Mouse (Mus musculus) heart, postnatal 0 days (tissue): ENCODE measurements around the gene Foxp1. TPM values are rescaled to one million over a fixed set of nuclear protein-coding genes. Genes with fewer than 3 reads are reported as not detected.

Experiments
- ATAC-seq: fragments of 200-750 bp; cut with Nextera tagmentation; 2 replicates; pipeline ENCODE4 v1.8.0; 2017; ENCODE audit warnings: low read depth, moderate number of reproducible peaks, moderate library complexity; ENCODE audit not compliant: insufficient read depth
- DNase-seq: peaks from one replicate; pipeline ENCODE4 v3.0.0-alpha.2; 2016; ENCODE audit warnings: low spot score
- H3K27ac ChIP-seq: fragments of 300-500 bp; sonication (generic); 2 replicates; pipeline ENCODE4 v1.5.1; 2014; ENCODE audit warnings: low read depth, mild to moderate bottlenecking
- H3K27me3 ChIP-seq: fragments of 300-500 bp; sonication (generic); 2 replicates; pipeline ENCODE4 v1.6.1; 2014; ENCODE audit warnings: low read length, mixed read lengths; ENCODE audit not compliant: control insufficient read depth, insufficient read depth
- H3K36me3 ChIP-seq: fragments of 300-500 bp; sonication (generic); replicated peaks from 2 replicates; pipeline ENCODE4 v1.6.1; 2014; ENCODE audit warnings: low read length, mixed read lengths; ENCODE audit not compliant: control insufficient read depth, insufficient read depth
- H3K4me1 ChIP-seq: fragments of 300-500 bp; sonication (generic); 2 replicates; pipeline ENCODE4 v1.6.1; 2014; ENCODE audit warnings: antibody characterized with exemption; ENCODE audit not compliant: control insufficient read depth, insufficient read depth
- H3K4me2 ChIP-seq: fragments of 300-500 bp; sonication (generic); 2 replicates; pipeline ENCODE4 v1.6.1; 2014; ENCODE audit warnings: low read depth, mild to moderate bottlenecking, low read length, moderate library complexity
- H3K4me3 ChIP-seq: fragments of 300-500 bp; sonication (generic); 2 replicates; pipeline ENCODE4 v1.5.1; 2014; ENCODE audit warnings: low read depth, low read length
- H3K9ac ChIP-seq: fragments of 300-500 bp; sonication (generic); replicated peaks from 2 replicates; pipeline ENCODE4 v1.6.1; 2014; ENCODE audit warnings: low read depth, low read length, mixed read lengths
- H3K9me3 ChIP-seq: fragments of 300-500 bp; sonication (generic); replicated peaks from 2 replicates; pipeline ENCODE4 v1.6.1; 2016; ENCODE audit warnings: low read length; ENCODE audit not compliant: control insufficient read depth
- CTCF ChIP-seq: IDR thresholded peaks from 2 replicates; pipeline ENCODE4 v1.5.1; 2016; ENCODE audit warnings: antibody characterized with exemption, control low read depth, low read depth
- EP300 ChIP-seq: IDR thresholded peaks from 2 replicates; pipeline ENCODE4 v1.6.1; 2016; ENCODE audit warnings: antibody characterized with exemption, low read depth
- WGBS: fragments of 180-500 bp; shearing (Covaris S2); extraction: QIAGEN DNeasy Blood & Tissue Kit; methylation state at CpG from one replicate; pipeline ENCODE4 v1.1.7; 2014; 5-methylcytosine and 5-hydroxymethylcytosine counted together
- polyA plus RNA-seq: library from polyadenylated mRNA; unstranded; fragments of >200 nt; fragmentation: Nextera tagmentation; extraction: Ambion mirVana; gene quantifications from 2 replicates; pipeline ENCODE4 v1.2.1, GENCODE M21; 2015
- total RNA-seq: library from RNA; depleted of rRNA; stranded (reverse); fragments of >200 nt; gene quantifications from 2 replicates; pipeline ENCODE4 v1.2.3, GENCODE M21; 2014; ENCODE audit warnings: low replicate concordance

The Foxp1 gene
- total and polyA plus RNA-seq, 2 experiments from 2014 or later: 40.7 to 88.1 TPM

DNA sequence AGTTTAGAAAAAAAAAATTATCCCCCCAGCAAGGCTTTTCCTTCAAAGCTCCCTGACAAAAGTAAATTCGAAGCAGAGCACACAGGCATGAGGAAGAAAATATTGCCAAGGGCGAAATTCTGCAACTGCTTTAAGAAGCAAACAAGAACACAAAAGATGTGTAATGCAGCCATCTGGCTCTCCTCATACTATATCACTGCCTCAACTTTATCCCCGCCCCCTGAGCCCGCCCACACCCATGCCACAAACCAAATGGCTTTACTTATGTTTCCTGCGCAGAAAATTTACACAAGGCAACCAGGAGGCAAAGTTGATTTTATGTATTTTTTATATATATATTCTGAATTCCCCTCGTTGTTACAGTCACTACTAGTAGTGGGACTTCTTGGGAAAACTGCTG is 252.6 kb downstream of the Foxp1 start:
- Histone ChIP-seq H3K4me3 (no peak overlapping the region), H3K9ac (no peak overlapping the region), H3K27me3 (no peaks in the 10 kb centered on the region), H3K36me3 (no peaks in the 10 kb centered on the region), H3K4me2 (no peak overlapping the region), H3K9me3 (no peaks in the 10 kb centered on the region), H3K4me1 (peaks cover 17% of the 10 kb centered on the region), H3K27ac (no peak overlapping the region)
- ATAC-seq (no peak), DNase-seq (no peak)
- TF ChIP-seq CTCF (no peak), EP300 (no peak)
- WGBS: 74% methylated on average over 6 of the region's 6 CpGs

- ATAC-seq: no peak
- H3K27ac ChIP-seq: no peak overlapping the region
- no peak overlapping the region for H3K9ac ChIP-seq
- 61% methylated on average over 20 of the region's 20 CpGs for WGBS
- no peaks in the 10 kb centered on the region for H3K27me3 ChIP-seq
- no peaks in the 10 kb centered on the region for H3K36me3 ChIP-seq
- peaks cover 30% of the 10 kb centered on the region for H3K4me1 ChIP-seq
- no peak overlapping the region for H3K4me3 ChIP-seq
- TF ChIP-seq CTCF: no peak
- TF ChIP-seq EP300: no peak
- H3K9me3 ChIP-seq: no peaks in the 10 kb centered on the region
- no peak for DNase-seq
- H3K4me2 ChIP-seq: no peak overlapping the region
Observed at GRCm38 (mm10) chr6:99268171-99269061, 254.1 kb downstream of the Foxp1 start.

GRCm38 (mm10) chr6:99265945-99266656 is 256.4 kb downstream of the Foxp1 start:
- H3K27me3 ChIP-seq: no peaks in the 10 kb centered on the region
- ATAC-seq: peak; percentile 39; the same call in 1 of the 2 replicates
- 17% methylated on average over 13 of the region's 13 CpGs for whole genome bisulfite sequencing
- H3K4me2 ChIP-seq: peak overlapping the region; percentile 59
- peak overlapping the region; percentile 52 for H3K9ac ChIP-seq
- peaks cover 40% of the 10 kb centered on the region for H3K4me1 ChIP-seq
- no peaks in the 10 kb centered on the region for H3K9me3 ChIP-seq
- TF ChIP-seq EP300: no peak
- TF ChIP-seq CTCF: no peak
- no peaks in the 10 kb centered on the region for H3K36me3 ChIP-seq
- peak overlapping the region; percentile 28 for H3K4me3 ChIP-seq
- peak; percentile 55 for DNase-seq
- peak overlapping the region; percentile 81 for H3K27ac ChIP-seq

DNA sequence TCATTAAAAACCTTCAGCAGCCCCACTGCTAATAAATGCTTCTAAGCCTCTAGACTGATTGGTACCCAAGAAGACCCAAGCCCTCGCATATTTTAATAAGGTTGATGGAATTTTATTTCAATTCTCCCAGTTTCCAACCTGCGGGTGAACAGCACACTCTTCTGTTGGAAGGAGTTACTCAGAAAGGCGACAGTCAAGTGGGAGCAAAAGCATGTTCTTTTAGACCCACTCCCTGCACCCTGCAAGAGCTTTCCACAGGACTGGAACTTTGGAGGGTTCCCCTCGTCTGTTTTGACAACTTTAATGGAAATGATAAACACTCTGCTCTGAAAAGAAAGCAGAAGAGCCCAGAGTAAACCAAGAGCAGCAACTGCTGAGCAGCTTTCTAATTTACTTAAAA is 257.3 kb downstream of the Foxp1 start:
- ATAC-seq (no peak), DNase-seq (no peak)
- H3K27ac ChIP-seq: no peak overlapping the region
- WGBS: 44% methylated on average over 4 of the region's 4 CpGs
- no peaks in the 10 kb centered on the region for H3K36me3 ChIP-seq
- no peaks in the 10 kb centered on the region for H3K9me3 ChIP-seq
- H3K4me1 ChIP-seq: peaks cover 45% of the 10 kb centered on the region
- H3K9ac ChIP-seq: peak overlapping the region; percentile 52; the same call in 1 of the 2 replicates
- H3K4me2 ChIP-seq: peak overlapping the region; percentile 59; the same call in 1 of the 2 replicates
- H3K27me3 ChIP-seq: no peaks in the 10 kb centered on the region
- H3K4me3 ChIP-seq: no peak overlapping the region
- TF ChIP-seq EP300 (no peak), CTCF (no peak)

- ATAC-seq: no peak
- Histone ChIP-seq H3K27me3 (no peaks in the 10 kb centered on the region), H3K36me3 (no peaks in the 10 kb centered on the region), H3K9ac (no peak overlapping the region), H3K4me3 (no peak overlapping the region), H3K9me3 (no peaks in the 10 kb centered on the region), H3K27ac (peak overlapping the region; percentile 28; the same call in 1 of the 2 replicates), H3K4me2 (peak overlapping the region; percentile 31), H3K4me1 (peaks cover 45% of the 10 kb centered on the region)
- DNase-seq: no peak
- no peak for TF ChIP-seq CTCF
- no peak for TF ChIP-seq EP300
- 58% methylated on average over 13 of the region's 13 CpGs for WGBS
Observed at GRCm38 (mm10) chr6:99264192-99265093, 258.1 kb downstream of the Foxp1 start.
